Mouse (Mus musculus): Measurements from ENCODE around the gene Snap91.

Gene Snap91

DNA sequence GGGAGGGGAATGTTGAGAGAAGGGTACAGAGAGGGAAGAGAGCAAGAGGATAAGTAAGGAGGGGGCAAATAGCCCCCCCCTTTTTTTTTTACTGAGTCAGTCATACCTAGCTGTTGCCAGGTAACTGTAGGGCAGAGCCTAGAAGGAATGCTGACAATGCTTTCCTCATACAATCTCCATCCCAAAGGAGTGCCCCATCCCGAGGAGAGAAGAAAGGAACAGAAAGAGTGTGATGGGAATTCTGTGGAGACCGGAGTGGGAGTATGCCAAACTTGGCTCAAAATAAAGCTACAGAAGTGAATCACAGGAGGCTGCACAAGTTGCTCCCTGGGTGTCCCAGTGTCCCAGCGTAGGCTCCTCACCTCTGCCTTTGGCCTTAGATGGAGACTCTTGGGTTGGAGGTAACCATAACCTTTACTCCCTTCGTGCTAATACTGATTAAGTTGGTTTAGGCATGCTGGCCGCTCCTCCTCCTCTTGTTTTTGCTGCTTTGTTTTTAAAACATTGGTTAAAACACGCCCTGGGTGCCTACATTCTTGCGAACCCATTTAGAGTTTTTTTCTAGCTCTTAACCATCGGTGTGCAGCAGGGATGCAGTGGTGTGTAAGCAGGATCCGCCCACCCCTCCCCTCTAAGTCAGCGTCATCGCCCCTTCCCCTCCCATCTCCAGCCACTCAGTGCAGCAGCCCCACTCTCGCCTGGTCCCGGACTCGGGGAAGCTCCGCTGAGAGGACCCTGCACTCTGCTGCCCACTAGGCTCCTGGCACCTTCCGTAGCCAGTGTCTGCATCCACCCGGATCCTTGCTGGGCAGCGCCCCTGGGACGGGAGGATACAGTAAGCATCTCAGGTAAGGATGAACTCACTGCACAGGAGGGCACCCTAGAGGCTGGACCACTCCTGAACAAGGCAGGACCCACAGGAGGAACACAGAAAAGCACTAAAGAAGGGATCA, 137.2 kb downstream of the Snap91 start, which contains the start of gene Prss35:
Prss35 (plus strand) TSS at position 691 of the 953 bp plus-strand sequence.
- DNase-seq = no peak

DNA sequence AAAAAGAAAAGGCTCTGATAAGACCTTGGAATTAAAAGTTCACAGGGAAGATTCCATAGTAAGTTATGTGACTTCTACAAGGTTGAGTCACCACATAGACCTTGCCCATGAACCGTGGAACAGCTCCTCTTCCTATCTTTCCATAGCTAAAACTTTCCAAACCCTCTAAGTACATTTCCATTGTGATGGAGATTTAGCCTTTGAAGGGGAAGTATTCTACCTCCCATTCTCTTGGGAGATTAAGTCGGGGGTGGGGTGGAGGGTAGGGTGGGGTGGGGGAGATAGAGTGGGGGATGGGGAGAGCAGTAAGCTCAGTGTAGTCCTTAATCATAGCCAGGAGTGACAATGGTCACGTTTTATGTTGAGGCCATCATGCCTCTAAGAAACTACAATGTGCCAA, 140.5 kb downstream of the Snap91 start:
- no peak for DNase-seq

DNA sequence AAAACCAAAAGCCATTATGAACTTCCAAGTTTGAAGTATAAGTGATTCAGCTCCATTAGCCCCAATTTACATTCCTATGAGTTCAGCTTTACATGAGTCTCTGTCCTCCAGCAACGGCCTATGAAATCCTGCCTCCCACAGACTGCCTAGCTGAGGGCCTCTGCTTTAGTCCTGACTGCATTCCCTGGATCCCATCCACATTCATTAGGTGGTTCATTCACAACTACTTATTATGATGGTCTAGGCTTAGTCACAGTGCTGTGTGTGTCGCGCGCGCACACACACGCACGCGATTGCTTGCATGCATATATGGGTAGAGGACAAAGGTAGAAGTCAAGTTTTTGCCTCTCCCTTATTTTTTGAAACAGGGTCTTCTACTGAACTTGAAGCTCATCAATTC, 141.7 kb downstream of the Snap91 start:
- no peak for DNase-seq

DNA sequence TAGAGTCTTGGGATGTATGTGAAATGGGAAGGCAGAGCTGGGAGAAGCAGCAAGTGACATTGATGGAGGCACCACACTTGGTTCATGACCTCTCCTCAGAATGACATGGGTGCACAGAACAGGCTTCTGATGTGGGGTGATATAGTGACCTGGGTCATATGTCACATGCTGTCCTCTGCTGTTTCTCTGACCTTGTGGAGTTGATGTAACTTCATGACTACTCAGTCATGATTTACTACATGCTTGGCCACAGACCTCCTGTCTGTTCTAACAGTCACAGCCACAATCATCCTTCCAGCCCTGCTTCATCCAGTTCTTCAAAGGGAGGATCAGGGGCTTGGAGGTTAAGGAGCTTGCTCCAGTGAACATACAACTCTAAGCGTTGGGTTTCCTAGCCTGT, 142.4 kb downstream of the Snap91 start:
- DNase-seq = no peak

DNA sequence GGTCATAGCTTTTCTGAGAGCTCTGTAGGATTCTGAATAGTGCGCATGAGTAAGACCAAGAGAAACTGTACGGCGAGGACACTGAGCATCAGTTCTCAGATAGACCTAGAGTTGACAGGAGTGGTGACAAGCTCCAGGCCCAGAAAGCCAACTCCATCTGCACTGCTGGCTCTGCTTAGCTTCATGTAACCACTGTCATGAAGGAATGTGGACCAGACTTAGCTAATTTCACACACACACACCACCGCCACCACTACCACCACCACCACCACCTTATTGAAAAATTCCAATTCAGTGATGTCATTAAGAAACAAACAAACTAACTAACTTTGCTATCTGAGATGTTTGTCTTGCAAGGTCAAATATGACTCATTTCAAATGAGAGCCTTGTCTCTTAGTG, 143.5 kb downstream of the Snap91 start:
- DNase-seq = no peak

DNA sequence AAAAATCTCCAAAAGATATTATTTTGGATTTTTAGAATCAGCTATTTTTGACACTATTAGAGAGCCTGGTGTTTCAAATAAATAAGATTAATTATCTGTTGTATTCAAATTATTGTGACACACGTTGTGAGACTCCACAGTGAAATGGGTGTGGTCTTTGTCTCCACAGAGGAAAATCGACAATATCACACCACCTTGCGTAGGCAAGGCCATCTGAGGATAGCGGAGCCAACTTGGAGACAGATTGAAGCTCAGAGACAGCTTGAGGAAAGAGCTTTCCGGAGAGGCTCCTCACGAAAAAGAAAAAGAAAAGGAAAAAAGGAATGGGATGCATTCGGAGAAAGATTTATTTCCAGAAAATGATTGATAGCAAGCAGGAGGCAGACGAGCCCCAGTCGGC, 145.7 kb downstream of the Snap91 start:
- no peak for DNase-seq

DNA sequence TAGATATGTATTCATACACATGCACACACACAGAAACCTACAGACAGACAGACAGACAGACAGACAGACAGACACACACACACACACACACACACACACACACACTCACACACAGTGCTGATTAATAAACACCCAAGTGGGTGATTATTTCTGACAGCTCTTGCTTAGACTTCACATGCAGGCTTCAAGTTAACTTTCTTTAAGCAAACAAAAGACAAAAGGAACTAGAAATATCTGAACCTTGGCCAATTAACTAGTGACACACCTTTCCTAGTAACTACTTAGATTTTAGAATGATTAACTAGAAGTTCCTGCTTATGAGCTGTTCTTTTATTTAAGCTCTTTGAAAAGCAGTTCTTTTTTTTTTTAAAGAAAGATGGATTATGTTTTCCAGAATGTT, 146.1 kb downstream of the Snap91 start:
- DNase-seq = no peak

DNA sequence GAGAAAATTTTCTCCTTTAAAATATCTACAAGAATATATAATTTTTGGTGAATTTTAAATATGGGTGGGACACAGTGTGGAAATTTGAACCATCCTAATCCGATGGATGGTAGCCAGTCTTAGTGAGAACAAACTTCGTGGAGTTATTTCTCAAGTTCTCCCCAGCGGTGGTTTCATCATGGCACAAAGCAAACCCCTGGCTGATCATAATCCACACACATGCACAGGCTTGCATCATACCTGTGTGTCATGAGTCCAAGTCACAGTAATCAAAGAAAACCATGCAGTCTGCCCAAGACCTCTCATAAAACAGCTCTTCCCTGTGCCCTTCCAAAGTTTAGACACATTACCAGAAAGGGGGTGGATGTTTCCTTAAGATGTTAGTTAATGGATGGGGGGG, 150.6 kb downstream of the Snap91 start:
- DNase-seq = no peak

DNA sequence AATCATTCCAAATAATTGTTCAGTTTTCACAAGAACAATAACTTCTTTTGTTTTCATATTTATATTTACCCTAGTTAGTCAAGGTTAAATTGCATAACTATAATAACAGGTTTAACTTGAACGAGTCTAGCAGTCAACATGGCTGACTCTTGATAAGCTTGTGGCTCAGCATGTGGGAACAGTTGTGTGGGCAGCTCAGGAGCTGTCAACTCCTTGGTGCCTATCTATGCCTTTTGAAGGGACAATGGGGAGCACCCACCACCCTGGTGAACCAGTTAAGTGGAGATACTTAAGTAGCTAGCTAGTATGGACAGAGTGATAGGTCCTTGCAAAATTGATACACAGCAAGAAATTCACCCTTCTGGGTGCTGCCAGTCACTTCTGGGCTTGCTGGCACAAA, 151.4 kb downstream of the Snap91 start:
- no peak for DNase-seq

DNA sequence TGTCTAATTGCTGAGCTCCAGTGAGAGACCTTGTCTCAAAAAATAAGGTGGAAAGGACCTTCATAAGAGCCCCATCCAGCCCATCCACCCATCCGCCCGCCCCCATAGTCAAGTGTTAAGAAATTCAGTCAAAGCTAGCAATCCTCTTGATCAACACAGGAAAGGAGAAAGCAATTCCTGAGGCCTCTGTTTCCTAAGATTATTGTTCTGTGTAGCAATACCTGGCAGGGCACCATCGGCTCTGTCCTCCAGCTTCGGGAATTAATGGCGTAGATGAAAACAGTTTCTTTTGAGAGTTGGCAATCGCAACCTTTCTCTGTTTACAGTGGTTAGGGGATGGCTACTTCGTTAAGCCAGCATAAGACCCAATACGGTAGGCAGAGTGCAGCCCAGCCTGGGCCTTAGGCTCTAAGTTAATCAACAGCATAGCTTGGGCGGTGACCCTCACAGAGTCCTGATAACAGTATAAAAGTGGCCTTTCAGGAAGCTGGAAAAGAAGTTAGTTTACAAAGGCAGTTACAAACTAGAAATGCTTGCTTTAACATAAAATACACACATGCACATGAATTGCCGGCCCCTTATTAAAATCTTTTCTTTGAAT, 152.1 kb downstream of the Snap91 start:
- no peak for DNase-seq

DNA sequence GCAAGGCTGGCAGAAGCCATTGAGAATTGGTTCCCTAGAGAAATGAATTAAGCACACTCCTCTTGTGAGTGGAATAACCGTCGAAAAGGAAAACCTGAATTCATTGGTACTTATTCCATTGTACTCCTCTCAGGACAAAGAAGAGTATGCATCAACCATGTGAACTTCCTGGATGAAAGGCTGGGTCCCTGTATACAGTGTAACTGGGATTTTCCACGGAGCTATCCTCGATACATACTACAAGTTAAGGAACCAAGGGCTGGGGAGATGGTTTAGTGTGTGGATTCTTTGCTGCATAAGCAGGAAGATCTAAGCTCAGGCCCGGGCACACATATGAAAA, 154.1 kb downstream of the Snap91 start:
- no peak for DNase-seq

DNA sequence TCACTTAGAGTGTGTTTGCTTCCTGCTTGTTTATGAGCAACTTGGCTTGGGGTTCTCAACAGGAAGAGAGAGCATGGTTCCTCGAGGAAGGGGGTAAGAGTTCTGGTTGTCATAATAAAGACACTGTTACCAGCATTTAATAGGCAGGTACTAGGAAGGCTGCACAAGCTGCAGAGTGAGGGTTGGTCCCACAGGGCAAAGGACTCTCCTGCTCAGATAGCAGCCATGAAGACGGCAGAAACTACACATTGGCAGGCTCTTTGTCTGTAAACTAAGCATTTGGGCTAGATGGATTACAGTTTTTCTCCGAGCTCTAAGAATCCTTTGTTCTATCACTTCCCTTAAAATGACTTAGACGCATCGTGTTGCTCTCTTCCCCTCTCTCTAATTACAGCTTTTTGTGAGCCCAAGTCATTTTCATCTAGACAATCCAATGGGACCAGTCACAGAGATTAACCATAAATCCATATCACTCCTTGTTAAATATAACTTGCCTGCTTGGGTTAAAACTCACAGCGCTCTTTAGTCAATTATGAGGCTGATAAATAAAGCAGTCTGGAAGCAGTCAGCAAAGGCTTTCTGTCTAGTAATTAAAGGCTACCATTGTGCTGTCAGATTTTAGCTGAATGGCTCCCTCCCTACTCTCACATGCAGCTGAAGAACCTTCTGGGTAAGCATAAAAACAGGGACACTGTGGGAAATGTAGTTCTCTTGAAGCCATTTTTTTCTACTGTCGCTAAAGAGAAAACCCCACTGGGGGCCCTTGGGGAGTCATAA, 154.7 kb downstream of the Snap91 start:
- no peak for DNase-seq

DNA sequence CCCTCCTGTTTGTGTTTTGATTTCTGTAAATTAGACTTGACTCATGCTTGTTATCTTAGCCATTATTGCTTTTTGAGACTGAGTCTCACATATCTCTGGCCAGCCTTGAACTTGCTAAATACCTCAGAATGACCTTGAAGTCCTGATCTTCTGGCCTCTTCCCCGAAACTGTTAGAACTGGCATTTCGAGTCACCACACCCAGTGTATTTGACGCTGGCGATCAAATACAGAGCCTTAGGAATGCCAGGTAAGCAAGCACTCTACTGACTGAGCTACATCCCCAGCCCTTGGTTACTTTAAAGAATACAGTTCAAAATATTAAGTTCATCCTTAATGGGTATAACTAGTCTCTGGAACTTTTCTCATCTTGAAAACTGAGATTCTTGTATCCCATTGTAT, 155.4 kb downstream of the Snap91 start:
- DNase-seq = no peak

DNA sequence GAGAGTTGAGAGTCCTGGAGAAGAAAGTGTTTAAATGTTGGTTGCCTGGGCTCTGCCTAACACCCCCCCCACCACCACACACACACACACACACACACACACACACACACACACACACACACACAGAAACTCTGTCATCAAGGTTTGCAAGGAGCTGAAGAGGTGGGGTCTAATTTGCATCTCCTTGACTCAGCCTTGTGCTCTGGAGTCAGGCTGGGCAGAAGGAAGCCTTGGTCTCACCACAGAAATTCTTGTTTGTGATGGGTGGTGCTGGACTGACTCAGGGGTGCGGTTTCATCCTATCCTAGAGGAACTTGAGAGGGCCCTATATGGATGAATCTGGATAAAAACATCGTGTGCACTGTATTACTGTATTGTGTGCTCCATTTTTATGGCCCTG, 159.7 kb downstream of the Snap91 start:
- no peak for DNase-seq

DNA sequence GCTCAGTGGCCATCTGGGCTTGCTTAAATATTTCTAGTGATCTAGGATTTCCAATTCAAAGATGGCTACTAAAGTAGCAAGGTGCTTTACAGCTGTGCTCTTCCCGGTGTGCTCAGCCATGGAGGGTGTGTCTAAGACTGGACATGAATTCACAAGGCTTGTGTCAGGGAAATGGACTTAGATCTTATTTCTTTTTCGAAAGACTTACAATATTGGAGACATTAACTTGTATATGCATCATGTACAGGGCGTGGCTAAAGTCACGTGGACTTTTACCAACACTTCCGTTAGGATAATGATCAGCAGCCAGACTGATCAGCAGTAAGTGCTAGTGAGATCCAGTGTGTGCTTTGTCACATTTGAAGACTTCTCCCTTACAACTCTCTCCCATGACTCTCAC, 160.2 kb downstream of the Snap91 start:
- DNase-seq = no peak

DNA sequence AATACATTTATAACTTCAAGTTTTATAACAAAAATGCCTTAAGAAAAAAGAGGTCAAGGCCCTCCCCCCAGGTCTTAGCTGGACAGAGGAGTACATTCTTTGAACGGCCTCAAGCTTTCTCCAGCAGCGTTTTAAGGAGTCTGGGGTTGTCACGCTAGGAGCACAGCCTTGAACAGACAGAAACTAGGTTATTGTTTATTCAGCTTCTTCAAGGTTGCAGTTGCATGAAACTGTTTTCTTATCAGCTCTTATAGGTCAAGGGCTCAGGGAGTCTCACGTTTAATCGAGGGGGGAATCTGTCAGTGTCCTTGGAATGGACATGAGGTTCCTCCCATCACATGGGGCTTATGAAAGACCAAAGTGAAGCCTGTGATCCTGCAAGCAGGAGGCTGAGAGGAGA, 163.3 kb downstream of the Snap91 start:
- DNase-seq = no peak

DNA sequence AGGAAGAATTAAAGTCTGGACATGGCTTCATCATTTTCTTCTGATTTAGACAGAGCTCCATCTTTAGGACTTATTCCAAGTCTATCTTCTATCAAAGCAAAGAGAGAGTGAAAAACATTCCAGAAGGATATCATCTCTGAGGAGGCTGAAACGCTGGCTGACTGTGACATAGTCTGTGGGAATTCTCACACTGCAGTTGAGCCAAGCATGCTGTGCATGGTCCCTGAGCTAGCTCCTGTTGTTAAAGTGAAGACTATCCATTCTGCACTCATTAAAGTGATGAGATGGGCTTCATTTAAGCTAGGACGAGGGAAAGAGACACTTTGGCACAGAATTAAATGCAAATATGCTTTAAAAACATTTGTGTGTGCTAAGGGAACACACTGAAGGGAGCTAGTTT, 163.9 kb downstream of the Snap91 start:
- no peak for DNase-seq
